Mouse (Mus musculus): Measurements from ENCODE around the gene Actn1. TPM values are rescaled to one million over a fixed set of nuclear protein-coding genes. Genes with fewer than 3 reads are reported as not detected.
"Not testable (repeated sequence)": the region's sequence is repeated elsewhere in the genome, so short reads cannot be mapped to it uniquely, and the experiment has no call there.

The Actn1 gene
- polyA plus RNA-seq, 1 experiment, result 488 TPM

- no peak overlapping the region for H3K27ac ChIP-seq (ENCODE audit: insufficient read depth, low read length)
- H3K4me1 ChIP-seq (ENCODE audit: control insufficient read depth, insufficient read depth, low read length), result peaks cover 7% of the 10 kb centered on the region; the same call in 1 of the 2 replicates
- H3K4me3 ChIP-seq (ENCODE audit: insufficient read depth, low read length), result no peak overlapping the region
- TF ChIP-seq POLR2A (IDR thresholded peaks at IDR 0.05; ENCODE audit: low read depth, low read length), result no peak
- TF ChIP-seq CTCF (IDR thresholded peaks at IDR 0.05; ENCODE audit: borderline replicate concordance, insufficient read depth, low read length), result no peak
Observed at GRCm38 (mm10) chr12:80278866-80279265, 18.7 kb upstream of the Actn1 start.

- no peak overlapping the region for H3K4me3 ChIP-seq (ENCODE audit: insufficient read depth, low read length)
- H3K27ac ChIP-seq (ENCODE audit: insufficient read depth, low read length), result no peak overlapping the region
- peaks cover 7% of the 10 kb centered on the region; the same call in 1 of the 2 replicates for H3K4me1 ChIP-seq (ENCODE audit: control insufficient read depth, insufficient read depth, low read length)
- TF ChIP-seq CTCF (IDR thresholded peaks at IDR 0.05; ENCODE audit: borderline replicate concordance, insufficient read depth, low read length), result no peak
- no peak for TF ChIP-seq POLR2A (IDR thresholded peaks at IDR 0.05; ENCODE audit: low read depth, low read length)
Observed at GRCm38 (mm10) chr12:80277428-80277827, 17.3 kb upstream of the Actn1 start.

- no peak overlapping the region for H3K27ac ChIP-seq (ENCODE audit: insufficient read depth, low read length)
- no peak for TF ChIP-seq POLR2A (IDR thresholded peaks at IDR 0.05; ENCODE audit: low read depth, low read length)
- no peak for TF ChIP-seq CTCF (IDR thresholded peaks at IDR 0.05; ENCODE audit: borderline replicate concordance, insufficient read depth, low read length)
- no peak overlapping the region for H3K4me3 ChIP-seq (ENCODE audit: insufficient read depth, low read length)
- peaks cover 17% of the 10 kb centered on the region for H3K4me1 ChIP-seq (ENCODE audit: control insufficient read depth, insufficient read depth, low read length)
Observed at GRCm38 (mm10) chr12:80275187-80275820, 15.1 kb upstream of the Actn1 start.

- H3K4me3 ChIP-seq (ENCODE audit: insufficient read depth, low read length), result no peak overlapping the region
- TF ChIP-seq CTCF (IDR thresholded peaks at IDR 0.05; ENCODE audit: borderline replicate concordance, insufficient read depth, low read length) (no peak), POLR2A (IDR thresholded peaks at IDR 0.05; ENCODE audit: low read depth, low read length) (no peak)
- no peak overlapping the region for H3K27ac ChIP-seq (ENCODE audit: insufficient read depth, low read length)
- peaks cover 19% of the 10 kb centered on the region for H3K4me1 ChIP-seq (ENCODE audit: control insufficient read depth, insufficient read depth, low read length)
Observed at GRCm38 (mm10) chr12:80273020-80273686, 13.0 kb upstream of the Actn1 start.

- H3K4me1 ChIP-seq (ENCODE audit: control insufficient read depth, insufficient read depth, low read length), result peaks cover 15% of the 10 kb centered on the region
- no peak overlapping the region for H3K27ac ChIP-seq (ENCODE audit: insufficient read depth, low read length)
- TF ChIP-seq POLR2A (IDR thresholded peaks at IDR 0.05; ENCODE audit: low read depth, low read length) (no peak), CTCF (IDR thresholded peaks at IDR 0.05; ENCODE audit: borderline replicate concordance, insufficient read depth, low read length) (no peak)
Observed at GRCm38 (mm10) chr12:80271806-80272205, 11.6 kb upstream of the Actn1 start.

GRCm38 (mm10) chr12:80270924-80271323, 10.8 kb upstream of the Actn1 start:
- H3K4me1 ChIP-seq (ENCODE audit: control insufficient read depth, insufficient read depth, low read length), result peaks cover 12% of the 10 kb centered on the region
- TF ChIP-seq POLR2A (IDR thresholded peaks at IDR 0.05; ENCODE audit: low read depth, low read length) (no peak), CTCF (IDR thresholded peaks at IDR 0.05; ENCODE audit: borderline replicate concordance, insufficient read depth, low read length) (no peak)
- H3K4me3 ChIP-seq (ENCODE audit: insufficient read depth, low read length), result no peak overlapping the region
- peak overlapping the region; percentile 72 for H3K27ac ChIP-seq (ENCODE audit: insufficient read depth, low read length)

More at GRCm38 (mm10) chr12:80271806-80272205, 11.6 kb upstream of the Actn1 start:
- no peak overlapping the region for H3K4me3 ChIP-seq (ENCODE audit: insufficient read depth, low read length)

- Histone ChIP-seq H3K4me1 (ENCODE audit: control insufficient read depth, insufficient read depth, low read length) (peaks cover 12% of the 10 kb centered on the region), H3K4me3 (ENCODE audit: insufficient read depth, low read length) (no peak overlapping the region), H3K27ac (ENCODE audit: insufficient read depth, low read length) (no peak overlapping the region)
- TF ChIP-seq POLR2A (IDR thresholded peaks at IDR 0.05; ENCODE audit: low read depth, low read length) (no peak), CTCF (IDR thresholded peaks at IDR 0.05; ENCODE audit: borderline replicate concordance, insufficient read depth, low read length) (no peak)
Observed at GRCm38 (mm10) chr12:80269303-80269702, 9.1 kb upstream of the Actn1 start.

GRCm38 (mm10) chr12:80267962-80268361, 7.8 kb upstream of the Actn1 start:
- Histone ChIP-seq H3K4me1 (ENCODE audit: control insufficient read depth, insufficient read depth, low read length) (peaks cover 12% of the 10 kb centered on the region), H3K27ac (ENCODE audit: insufficient read depth, low read length) (no peak overlapping the region), H3K4me3 (ENCODE audit: insufficient read depth, low read length) (no peak overlapping the region)
- no peak for TF ChIP-seq POLR2A (IDR thresholded peaks at IDR 0.05; ENCODE audit: low read depth, low read length)
- TF ChIP-seq CTCF (IDR thresholded peaks at IDR 0.05; ENCODE audit: borderline replicate concordance, insufficient read depth, low read length), result no peak

GRCm38 (mm10) chr12:80264388-80264787, 4.2 kb upstream of the Actn1 start:
- H3K4me3 ChIP-seq (ENCODE audit: insufficient read depth, low read length); H3K4me1 ChIP-seq (ENCODE audit: control insufficient read depth, insufficient read depth, low read length); H3K27ac ChIP-seq (ENCODE audit: insufficient read depth, low read length): not testable (repeated sequence)
